Mouse (Mus musculus) liver (tissue): ENCODE results near the gene Lekr1.

Source experiments
- DNase-seq: peaks from one replicate; pipeline ENCODE4 v3.0.0-alpha.2; 2020; ENCODE audit warnings: mixed read lengths

Gene Lekr1

DNA sequence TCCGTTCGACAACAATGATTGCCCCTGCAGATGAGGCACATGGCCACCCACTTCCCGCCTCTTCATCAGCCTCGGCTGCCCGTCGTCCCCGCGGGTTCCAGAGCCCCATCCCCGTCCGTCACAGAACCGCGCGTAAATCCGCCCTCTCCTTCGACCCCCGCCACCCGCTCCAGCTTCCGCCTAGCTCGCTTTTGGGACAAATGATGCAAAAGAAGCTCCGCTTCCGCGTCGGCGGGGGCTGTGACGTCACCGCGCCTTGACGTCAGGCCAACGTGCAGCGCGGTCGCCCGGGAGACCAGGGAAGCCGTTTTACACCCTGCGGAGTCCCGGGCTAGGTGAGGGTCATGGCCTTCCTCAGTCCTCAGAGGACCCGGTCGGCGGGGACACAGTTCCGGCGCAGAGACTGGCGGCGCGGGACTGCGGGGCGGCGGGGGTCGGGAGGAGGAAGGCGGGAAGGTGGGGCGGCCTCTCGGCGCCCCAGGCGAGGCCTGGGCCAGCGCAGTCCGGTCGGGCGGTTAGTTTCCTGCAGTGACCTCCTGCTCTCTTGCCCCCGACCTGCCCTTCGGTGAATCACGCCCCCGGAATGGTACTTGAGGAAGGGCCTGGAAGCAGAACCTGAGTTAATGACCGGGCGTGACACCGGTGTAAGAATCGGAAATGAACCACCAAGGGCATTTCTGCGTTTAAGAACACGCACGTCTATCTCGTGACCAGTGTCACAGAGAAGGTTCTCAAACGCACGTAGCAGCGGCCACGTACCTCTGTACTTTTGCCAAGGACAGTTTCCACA is at the start of gene Lekr1:
Gene Lekr1 (plus strand): TSS at position 252 of the 790 bp plus-strand sequence.
- peak; percentile 86 for DNase-seq

GRCm38 (mm10) chr3:65617507-65617906 is 48.5 kb upstream of the Lekr1 start:
- DNase-seq, result no peak

GRCm38 (mm10) chr3:65619340-65619739 is 46.7 kb upstream of the Lekr1 start:
- no peak for DNase-seq

DNA sequence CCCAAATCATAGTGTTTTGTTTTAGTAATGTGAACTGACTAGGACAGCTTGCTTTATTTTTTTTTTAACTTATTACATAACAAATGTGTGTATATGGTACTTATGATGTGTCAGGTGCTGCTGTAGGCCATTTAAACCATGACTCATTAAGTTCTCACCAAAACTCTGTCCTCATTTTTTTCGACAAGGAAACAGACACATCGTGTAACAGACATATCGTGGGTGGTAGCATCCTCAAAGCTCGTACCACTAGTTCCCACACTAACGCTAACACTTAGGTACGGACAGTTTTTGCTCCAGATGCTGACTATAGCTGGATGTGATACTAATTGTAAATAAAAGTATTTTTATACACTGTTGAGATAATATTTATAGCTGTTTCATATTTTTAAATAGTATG is 43.0 kb upstream of the Lekr1 start:
- no peak for DNase-seq

DNA sequence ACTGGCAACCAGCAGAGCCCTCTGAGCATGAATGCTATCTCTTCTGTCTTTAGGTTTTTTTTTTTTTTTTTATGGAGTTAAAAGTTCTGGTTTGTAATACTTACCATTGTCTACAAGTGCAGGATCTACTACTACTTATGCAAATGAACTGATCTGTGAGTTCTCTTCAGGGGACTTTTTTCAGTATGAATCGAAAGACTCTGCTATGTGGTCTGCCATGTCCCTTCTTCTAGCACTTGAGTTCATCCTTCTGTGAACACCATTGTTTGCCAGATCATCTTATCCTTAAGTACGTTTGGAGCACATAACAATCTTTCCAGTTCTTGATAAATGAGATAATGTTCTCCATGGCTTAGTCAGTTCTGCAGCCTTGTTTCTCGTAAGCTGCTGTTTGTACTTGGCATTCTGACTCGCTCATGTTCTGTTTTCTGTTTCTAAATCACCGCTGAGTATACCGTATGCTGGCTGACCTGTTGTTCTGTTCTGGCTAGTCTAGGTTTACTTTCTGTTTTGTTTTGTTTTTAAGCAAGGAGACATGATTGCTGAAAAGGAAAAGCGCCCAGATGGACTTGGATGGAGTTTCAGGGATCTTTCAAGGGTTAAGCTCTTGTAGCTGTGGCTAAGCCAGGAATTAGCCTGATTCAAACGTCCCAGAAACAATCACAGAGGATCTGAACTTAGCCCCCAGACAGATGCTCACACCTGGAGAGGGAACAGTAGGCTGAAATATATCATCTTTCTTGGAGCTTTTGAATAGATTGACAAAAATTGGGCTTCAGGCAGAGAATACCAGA is 40.3 kb upstream of the Lekr1 start:
- no peak for DNase-seq

GRCm38 (mm10) chr3:65626290-65626914 is 39.6 kb upstream of the Lekr1 start:
- DNase-seq, result no peak

GRCm38 (mm10) chr3:65627021-65627706 is 38.9 kb upstream of the Lekr1 start:
- DNase-seq, result no peak

- DNase-seq, result no peak
Observed at GRCm38 (mm10) chr3:65627707-65628028, 38.4 kb upstream of the Lekr1 start.

DNA sequence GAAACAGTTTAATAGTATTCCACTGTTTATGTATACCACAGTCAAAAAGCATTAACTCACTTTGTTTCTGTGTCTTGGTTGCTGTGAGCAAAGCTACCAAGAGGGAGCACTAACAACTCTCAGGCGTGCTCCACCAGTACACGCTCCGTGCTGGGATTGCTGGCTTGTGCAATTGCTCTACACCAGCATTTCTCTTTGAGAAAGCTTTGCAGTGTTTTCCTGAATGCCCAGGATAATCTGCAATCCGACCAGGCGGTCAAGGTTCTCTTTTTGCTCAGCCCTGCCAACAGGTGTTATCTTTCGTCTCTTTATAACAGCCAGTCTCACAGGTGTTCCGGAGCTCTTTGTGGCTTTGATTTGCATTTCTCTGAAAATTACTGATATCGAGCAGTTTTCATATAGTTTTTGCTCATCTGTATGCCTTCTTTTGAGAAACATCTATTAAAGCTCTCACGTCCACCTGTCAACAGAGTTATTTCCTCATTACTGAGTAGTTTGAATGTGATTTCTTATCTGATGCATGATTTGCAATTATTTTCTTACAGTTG is 36.4 kb upstream of the Lekr1 start:
- DNase-seq, result no peak

GRCm38 (mm10) chr3:65633604-65634003 is 32.4 kb upstream of the Lekr1 start:
- DNase-seq, result no peak

GRCm38 (mm10) chr3:65635983-65636382 is 30.0 kb upstream of the Lekr1 start:
- no peak for DNase-seq

DNA sequence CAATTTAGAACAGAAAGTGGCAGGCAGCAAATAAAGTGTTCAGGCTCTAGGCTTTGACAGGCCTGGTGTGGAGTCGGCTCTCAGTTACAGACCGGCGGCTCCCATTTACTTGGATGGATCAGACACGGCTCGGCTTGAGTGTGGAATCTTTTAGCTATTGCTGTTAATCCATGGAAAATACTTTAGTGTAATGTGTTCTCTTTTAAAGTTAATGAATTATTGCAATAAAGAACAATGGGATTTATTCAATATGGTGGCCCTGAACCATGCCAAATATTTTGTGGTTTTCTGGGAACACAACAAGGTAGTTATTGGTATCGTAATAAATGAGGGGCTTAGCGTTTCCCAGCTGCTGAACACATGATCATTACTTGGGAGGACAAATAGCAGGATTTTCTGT is 28.7 kb upstream of the Lekr1 start:
- no peak for DNase-seq

DNA sequence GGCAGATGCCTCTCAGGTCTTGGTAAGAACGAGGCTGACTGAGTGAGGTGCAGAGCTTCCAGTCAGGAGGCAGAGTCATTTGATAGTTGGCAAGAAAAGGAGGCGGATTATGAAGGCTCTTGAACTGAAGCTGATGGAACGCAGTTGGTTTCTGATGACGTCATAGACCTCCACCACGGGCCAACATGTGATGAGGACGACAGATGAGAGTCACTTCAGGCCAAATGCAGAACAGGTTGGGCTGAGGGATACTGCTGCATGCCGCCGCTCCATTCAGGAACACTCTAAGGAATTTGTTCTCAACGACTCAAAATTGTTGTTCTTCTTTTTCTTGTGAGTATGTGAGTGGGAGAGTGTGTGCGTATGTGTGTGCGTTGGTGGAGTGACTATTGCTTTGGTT is 27.1 kb upstream of the Lekr1 start:
- no peak for DNase-seq

- no peak for DNase-seq
Observed at GRCm38 (mm10) chr3:65639454-65640014, 26.5 kb upstream of the Lekr1 start.

DNA sequence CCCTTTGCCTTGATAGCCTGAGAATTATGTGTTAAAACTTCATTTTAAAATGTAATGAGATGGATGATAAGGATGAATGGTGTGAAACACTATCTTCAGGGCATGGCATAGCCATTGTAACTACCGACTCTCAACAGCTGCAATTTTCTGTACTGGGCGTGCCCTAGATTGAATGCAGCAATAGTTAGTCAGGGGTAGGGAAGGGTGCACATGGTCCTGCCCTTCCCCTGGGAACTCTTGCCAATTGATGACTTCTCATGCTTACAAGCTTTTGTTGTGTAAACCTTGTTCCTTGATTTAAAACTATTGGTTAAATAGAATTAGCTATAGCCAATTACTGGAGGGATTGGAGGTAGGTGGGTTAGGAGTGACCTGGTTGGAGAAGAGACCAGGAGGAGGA is 23.1 kb upstream of the Lekr1 start:
- DNase-seq, result no peak

DNA sequence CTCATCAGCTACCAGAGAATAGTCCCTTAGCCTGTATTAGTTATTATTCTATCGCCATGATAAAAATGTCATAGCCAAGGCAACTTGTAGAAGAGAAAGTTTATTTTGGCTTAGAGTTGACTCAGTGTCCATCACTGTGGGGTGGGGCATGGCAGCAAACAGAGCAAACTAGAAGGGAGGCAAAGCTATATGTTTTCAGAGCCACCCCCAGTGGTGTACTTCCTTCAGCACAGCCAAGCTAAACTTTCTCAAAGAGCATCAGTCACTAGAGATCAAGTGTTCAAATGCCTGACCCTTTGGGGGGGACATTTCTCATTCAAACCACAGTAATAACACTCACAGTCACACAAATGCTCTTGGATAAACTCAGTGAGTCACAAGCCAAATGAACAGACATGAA is 22.4 kb upstream of the Lekr1 start:
- no peak for DNase-seq

DNA sequence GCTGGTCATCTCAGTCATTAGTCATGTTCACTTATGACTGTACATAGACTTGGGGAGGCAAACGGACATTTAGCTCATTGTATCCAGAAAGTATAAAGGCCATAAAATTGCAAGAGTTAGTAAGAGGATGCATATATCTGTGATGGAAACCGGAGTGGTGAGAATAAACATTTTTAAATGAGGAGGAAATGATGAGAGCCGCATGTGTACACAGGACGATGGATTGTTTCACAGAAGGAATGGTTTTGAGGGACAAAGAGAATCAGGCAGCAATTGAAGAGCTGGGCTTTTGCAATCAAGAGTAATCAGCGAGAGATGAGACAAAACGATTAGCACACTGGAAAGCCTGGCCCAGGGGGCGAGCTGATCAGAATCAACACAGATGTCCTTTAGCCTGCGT is 18.4 kb upstream of the Lekr1 start:
- DNase-seq, result no peak

DNA sequence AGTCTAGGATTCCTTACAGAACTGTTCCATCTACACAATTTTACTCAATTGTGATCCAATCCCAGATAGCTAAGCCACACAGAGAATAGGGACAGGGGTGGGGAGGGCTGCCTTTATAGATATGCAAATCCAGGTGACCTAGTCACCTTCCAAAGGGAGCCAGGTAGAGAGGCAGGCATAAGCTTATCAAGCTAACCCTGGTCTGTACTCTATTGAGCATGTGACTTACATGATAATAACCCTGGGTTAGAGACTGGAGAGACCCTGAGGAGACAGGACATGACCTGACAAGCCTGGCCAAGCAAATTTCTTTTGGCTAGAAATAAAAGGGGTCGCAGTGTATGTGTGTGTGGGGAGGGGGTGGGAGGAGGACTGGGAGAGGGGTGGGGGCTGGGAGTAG is 17.1 kb upstream of the Lekr1 start:
- no peak for DNase-seq

- DNase-seq, result no peak
Observed at GRCm38 (mm10) chr3:65650156-65650815, 15.7 kb upstream of the Lekr1 start.

DNA sequence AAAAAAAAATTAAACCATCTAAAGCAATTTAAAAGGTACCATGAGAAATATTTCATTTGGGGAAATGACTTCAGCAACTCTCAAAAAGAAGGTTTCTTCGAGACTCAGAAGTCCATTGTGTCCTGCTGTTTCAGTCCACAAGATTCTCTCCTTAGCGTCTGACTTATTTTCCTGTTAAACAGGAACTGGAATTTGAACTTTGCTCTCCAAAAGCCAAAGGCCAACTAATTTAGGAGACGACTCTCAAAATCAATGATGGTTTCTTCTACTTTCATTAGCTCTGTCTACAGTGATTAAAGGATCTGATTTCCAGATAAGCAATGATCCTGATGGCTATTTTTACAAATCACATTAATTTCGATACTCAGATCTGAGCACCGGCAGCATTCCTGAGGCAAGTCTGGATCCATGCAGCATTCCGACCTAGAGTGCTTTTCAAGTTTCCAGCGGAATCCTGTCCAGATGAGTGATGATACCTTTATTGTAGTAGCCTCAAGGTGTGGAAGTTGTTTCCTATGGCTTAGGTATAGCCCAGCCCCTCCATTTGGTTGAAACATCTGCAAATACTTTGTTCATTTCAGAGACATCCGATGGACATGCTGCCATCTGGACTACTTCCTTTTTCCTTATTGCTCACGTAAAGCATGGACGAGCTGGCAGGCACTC is 11.4 kb upstream of the Lekr1 start:
- no peak for DNase-seq

- DNase-seq, result no peak
Observed at GRCm38 (mm10) chr3:65656451-65656850, 9.6 kb upstream of the Lekr1 start.
